9 mouse cellular contexts compared by ENCODE assay signal in the genomic region with DNA sequence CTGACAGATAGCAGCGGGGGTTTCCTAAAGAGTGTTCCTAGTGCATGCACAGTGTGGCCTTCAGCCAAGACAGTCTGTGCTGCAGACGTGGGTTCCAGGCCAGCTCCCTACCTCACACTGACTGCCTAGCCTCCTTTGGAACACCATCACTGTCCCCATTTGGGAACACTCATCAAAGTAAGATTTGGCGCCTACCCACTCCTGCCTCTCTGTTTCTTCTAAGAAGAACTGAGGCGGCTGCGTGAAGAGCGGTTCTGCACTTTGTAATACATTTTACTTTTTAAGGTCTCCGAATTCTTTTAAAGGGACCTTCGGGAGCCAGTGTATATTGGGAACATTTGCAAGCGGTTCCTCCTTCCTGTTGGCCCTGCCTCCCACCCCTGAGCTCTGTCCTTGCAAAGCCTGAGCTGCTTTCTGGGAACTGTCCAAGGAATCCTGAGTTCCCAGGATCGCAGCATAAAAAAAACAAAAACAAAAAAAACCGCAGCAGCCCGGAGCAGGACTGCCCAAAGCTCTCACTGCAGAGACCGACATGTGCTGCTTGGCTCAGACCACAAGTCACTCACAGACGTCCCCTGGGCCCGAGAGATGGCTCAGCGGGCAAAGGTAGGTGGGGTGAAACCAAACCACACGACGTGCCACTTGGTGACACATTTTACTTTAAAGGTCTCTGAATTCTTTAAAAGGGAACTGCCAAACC. TPM values are rescaled to one million over a fixed set of nuclear protein-coding genes. Genes with fewer than 3 reads are reported as not detected.
DNase-seq lines count a peak whose midpoint lies in the region; ATAC-seq lines count a peak whose summit lies in the region.
"Had no signal": no experiment of that assay in that cellular context is flagged by ENCODE, and none has a peak within 500 bp of the region (broad histone marks: within the 10 kb centered on the region; RNA-seq: fewer than 3 reads in every experiment).

No protein-coding gene starts in this region.

- no peak overlapping the region for H3K4me3 ChIP-seq in forebrain, embryonic 16.5 days (replicated peaks; ENCODE audit: low read length)
- no peak overlapping the region for H3K4me3 ChIP-seq in forebrain, embryonic 10.5 days
- H3K4me3 ChIP-seq in heart, embryonic 14.5 days (ENCODE audit: control insufficient read depth in 1 of 2, insufficient read depth in 1 of 2, low read depth in 1 of 2, low read length in 2 of 2): 0 out of 4 replicates have a peak overlapping the region, but pooled peaks of 1 of the 2 experiments have one; percentile 3
- no peak overlapping the region for H3K4me3 ChIP-seq in stomach, embryonic 15.5 days (replicated peaks)

- H3K9ac ChIP-seq in forebrain, embryonic 16.5 days (replicated peaks; ENCODE audit: low read depth, low read length): no peak overlapping the region
- peak overlapping the region; percentile 43; the same call in 1 of the 2 replicates for H3K9ac ChIP-seq in heart, embryonic 14.5 days (ENCODE audit: low read length)
- H3K9ac ChIP-seq in stomach, embryonic 15.5 days: no peak overlapping the region
- H3K9ac ChIP-seq: liver, embryonic 14.5 days had no signal

- WGBS in forebrain, embryonic 16.5 days: 29% methylated on average over 18 of the region's 18 CpGs
- 59% methylated on average over 18 of the region's 18 CpGs for WGBS in forebrain, embryonic 10.5 days
- whole genome bisulfite sequencing in heart, embryonic 14.5 days: 18% methylated on average over 18 of the region's 18 CpGs
- 27% methylated on average over 18 of the region's 18 CpGs for WGBS in stomach, embryonic 15.5 days

- peaks cover 20% of the 10 kb centered on the region for H3K4me1 ChIP-seq in forebrain, embryonic 16.5 days (replicated peaks; ENCODE audit: control insufficient read depth, insufficient read depth, low read length)
- peaks cover 51% of the 10 kb centered on the region for H3K4me1 ChIP-seq in forebrain, embryonic 10.5 days
- peaks cover 49 to 70% of the 10 kb centered on the region in 2 experiments for H3K4me1 ChIP-seq in heart, embryonic 14.5 days (ENCODE audit: control insufficient read depth in 2 of 2, insufficient read depth in 2 of 2, low read length in 2 of 2)
- H3K4me1 ChIP-seq in stomach, embryonic 15.5 days: peaks cover 52% of the 10 kb centered on the region

- H3K9me3 ChIP-seq in forebrain, embryonic 16.5 days (ENCODE audit: control insufficient read depth, low read length): no peaks in the 10 kb centered on the region
- no peaks in the 10 kb centered on the region for H3K9me3 ChIP-seq in forebrain, embryonic 10.5 days
- no peaks in the 10 kb centered on the region for H3K9me3 ChIP-seq in heart, embryonic 14.5 days (ENCODE audit: control insufficient read depth, low read length)
- H3K9me3 ChIP-seq in stomach, embryonic 15.5 days: no peaks in the 10 kb centered on the region

- no peaks in the 10 kb centered on the region for H3K36me3 ChIP-seq in forebrain, embryonic 16.5 days (ENCODE audit: control insufficient read depth, insufficient read depth)
- H3K36me3 ChIP-seq in forebrain, embryonic 10.5 days (replicated peaks): no peaks in the 10 kb centered on the region
- no peaks in the 10 kb centered on the region for H3K36me3 ChIP-seq in heart, embryonic 14.5 days (ENCODE audit: control insufficient read depth, insufficient read depth, low read length)
- no peaks in the 10 kb centered on the region for H3K36me3 ChIP-seq in stomach, embryonic 15.5 days

- intact Hi-C loops in left cerebral cortex, postnatal 4 days (cut with DNase I): no loop called here

- H3K4me2 ChIP-seq in forebrain, embryonic 16.5 days (ENCODE audit: low read length): no peak overlapping the region
- peak overlapping the region; percentile 39 for H3K4me2 ChIP-seq in heart, embryonic 14.5 days (ENCODE audit: low read length)
- peak overlapping the region; percentile 17; the same call in 1 of the 2 replicates for H3K4me2 ChIP-seq in stomach, embryonic 15.5 days

- DNase-seq in forebrain, embryonic 10.5 days (ENCODE audit: extremely low spot score, low spot score): no peak
- peak; percentile 56 to 63 for DNase-seq in spleen, postnatal 36 days (ENCODE audit: low spot score in 2 of 2)
- DNase-seq in spleen, adult 12 weeks (ENCODE audit: low spot score): no peak
- peak; percentile 43 for DNase-seq in left cerebral cortex, postnatal 4 days
- no peak for DNase-seq in thymus, postnatal 10 days (ENCODE audit: low spot score in 2 of 2)

- peaks cover 7% of the 10 kb centered on the region for H3K27me3 ChIP-seq in forebrain, embryonic 16.5 days (replicated peaks; ENCODE audit: control insufficient read depth, insufficient read depth, low read length)
- peaks cover 80% of the 10 kb centered on the region for H3K27me3 ChIP-seq in forebrain, embryonic 10.5 days (ENCODE audit: poor library complexity, severe bottlenecking)
- no peaks in the 10 kb centered on the region for H3K27me3 ChIP-seq in heart, embryonic 14.5 days (ENCODE audit: control insufficient read depth, insufficient read depth, low read length)
- no peaks in the 10 kb centered on the region for H3K27me3 ChIP-seq in stomach, embryonic 15.5 days (replicated peaks)

- ATAC-seq in forebrain, embryonic 16.5 days: peak; percentile 45
- ATAC-seq in heart, embryonic 14.5 days (ENCODE audit: insufficient number of reproducible peaks, insufficient read depth, low FRiP score, low read depth): 0 out of 2 replicates have a peak, but pooled peaks have one; percentile 14
- no peak for ATAC-seq in stomach, embryonic 15.5 days (ENCODE audit: insufficient read depth, low FRiP score, low read depth)

- H3K27ac ChIP-seq in forebrain, embryonic 16.5 days (ENCODE audit: low read length): no peak overlapping the region
- H3K27ac ChIP-seq in forebrain, embryonic 10.5 days: no peak overlapping the region
- H3K27ac ChIP-seq in heart, embryonic 14.5 days (replicated peaks in 1 of 2; ENCODE audit: control insufficient read depth in 1 of 2, insufficient read depth in 1 of 2, low read depth in 2 of 2, low read length in 2 of 2): peak overlapping the region; percentile 46 to 65
- peak overlapping the region; percentile 75 for H3K27ac ChIP-seq in stomach, embryonic 15.5 days
- H3K27ac ChIP-seq: liver, embryonic 14.5 days had no signal

RNA-seq across cellular contexts. Expression of gene Tmem51, which starts 6.4 kb away (rescaled TPM):
- polyA plus RNA-seq in forebrain, embryonic 16.5 days (2015; fragmentation: Nextera tagmentation; extraction: Ambion mirVana): 6.5 and 8.6 TPM in 2 replicates
- 6.6 and 6.7 TPM in 2 replicates for polyA plus RNA-seq in forebrain, embryonic 10.5 days (2016; fragmentation: Nextera tagmentation; extraction: Ambion mirVana)
- 35.6 and 36.4 TPM in 2 replicates for polyA plus RNA-seq in heart, embryonic 14.5 days (2014; fragmentation: Nextera tagmentation; extraction: Ambion mirVana)
- total RNA-seq in left cerebral cortex, postnatal 4 days (2021): 1 to 10 TPM; 5.2 to 5.5 TPM
- polyA plus RNA-seq in stomach, embryonic 15.5 days (2015; fragmentation: Nextera tagmentation; extraction: Ambion mirVana): 62.4 and 64.8 TPM in 2 replicates

Comparison
In these comparisons a context has a peak if more than half of its experiments do, and no peak if none do; other contexts are left out.
1. DNase-seq: peak in spleen, postnatal 36 days (2 of 2) and left cerebral cortex, postnatal 4 days (single experiment); none in forebrain, embryonic 10.5 days (single experiment), spleen, adult 12 weeks (single experiment) and thymus, postnatal 10 days (0 of 2).
2. H3K27ac ChIP-seq: peak in heart, embryonic 14.5 days (2 of 2) and stomach, embryonic 15.5 days (single experiment); none in forebrain, embryonic 16.5 days (single experiment) and forebrain, embryonic 10.5 days (single experiment).